7 mouse cellular contexts compared by ENCODE assay signal in genomic region chr5:137746851-137747325, GRCm38 (mm10). TPM values are rescaled to one million over a fixed set of nuclear protein-coding genes. Genes with fewer than 3 reads are reported as not detected.
DNase-seq lines count a peak whose midpoint lies in the region; ATAC-seq lines count a peak whose summit lies in the region.

No protein-coding gene starts in this region.

- peak overlapping the region; percentile 72 for H3K4me3 ChIP-seq in embryonic facial prominence, embryonic 15.5 days (replicated peaks)
- H3K4me3 ChIP-seq in hindbrain, embryonic 15.5 days: peak overlapping the region; percentile 54

- peak; percentile 40 for DNase-seq in ovary, postnatal 36 days (ENCODE audit: low spot score)
- DNase-seq in ovary, postnatal 14 days (ENCODE audit: low spot score): no peak
- DNase-seq in lung, postnatal 10 days: peak; percentile 39
- peak; percentile 71 for DNase-seq in thymus, postnatal 25 days
- no peak for DNase-seq in left cerebral cortex, adult 8-10 months (ENCODE audit: low spot score in 2 of 2)

- peaks cover 19% of the 10 kb centered on the region for H3K36me3 ChIP-seq in embryonic facial prominence, embryonic 15.5 days
- 0 out of 2 replicates have a peak, but pooled peaks cover 3% of the 10 kb centered on the region for H3K36me3 ChIP-seq in hindbrain, embryonic 15.5 days

- WGBS in embryonic facial prominence, embryonic 15.5 days: 1% methylated on average over 16 of the region's 16 CpGs
- WGBS in hindbrain, embryonic 15.5 days: 1% methylated on average over 16 of the region's 16 CpGs

- H3K4me2 ChIP-seq in embryonic facial prominence, embryonic 15.5 days (replicated peaks): peak overlapping the region; percentile 95
- H3K4me2 ChIP-seq in hindbrain, embryonic 15.5 days: peak overlapping the region; percentile 89

- ATAC-seq in embryonic facial prominence, embryonic 15.5 days (ENCODE audit: insufficient number of reproducible peaks, low FRiP score, low TSS enrichment, low read depth): no peak
- no peak for ATAC-seq in hindbrain, embryonic 15.5 days (ENCODE audit: low FRiP score, low read depth)

- H3K27ac ChIP-seq in embryonic facial prominence, embryonic 15.5 days (replicated peaks): peak overlapping the region; percentile 97
- peak overlapping the region; percentile 85 for H3K27ac ChIP-seq in hindbrain, embryonic 15.5 days (replicated peaks)

- H3K4me1 ChIP-seq in embryonic facial prominence, embryonic 15.5 days: peaks cover 37% of the 10 kb centered on the region
- H3K4me1 ChIP-seq in hindbrain, embryonic 15.5 days (replicated peaks): peaks cover 39% of the 10 kb centered on the region

- no peaks in the 10 kb centered on the region for H3K27me3 ChIP-seq in embryonic facial prominence, embryonic 15.5 days
- no peaks in the 10 kb centered on the region for H3K27me3 ChIP-seq in hindbrain, embryonic 15.5 days

- H3K9me3 ChIP-seq in embryonic facial prominence, embryonic 15.5 days (replicated peaks): no peaks in the 10 kb centered on the region
- H3K9me3 ChIP-seq in hindbrain, embryonic 15.5 days: no peaks in the 10 kb centered on the region

- peak overlapping the region; percentile 86 for H3K9ac ChIP-seq in embryonic facial prominence, embryonic 15.5 days
- H3K9ac ChIP-seq in hindbrain, embryonic 15.5 days: peak overlapping the region; percentile 68

RNA-seq across cellular contexts. Expression of gene Tsc22d4, which starts 1.4 kb away (rescaled TPM):
- 167 and 175 TPM in 2 replicates for polyA plus RNA-seq in embryonic facial prominence, embryonic 15.5 days (2015; fragmentation: Nextera tagmentation; extraction: Ambion mirVana)
- 84.5 and 88.6 TPM in 2 replicates for polyA plus RNA-seq in hindbrain, embryonic 15.5 days (2015; fragmentation: Nextera tagmentation; extraction: Ambion mirVana)
- total RNA-seq in left cerebral cortex, adult 8-10 months (2022): 100 to 1,000 TPM; 149 to 216 (median 162) TPM

RNA-seq across cellular contexts. Expression of gene Nyap1, which starts 5.5 kb away (rescaled TPM):
- 4.6 and 4.7 TPM in 2 replicates for polyA plus RNA-seq in embryonic facial prominence, embryonic 15.5 days (2015; fragmentation: Nextera tagmentation; extraction: Ambion mirVana)
- polyA plus RNA-seq in hindbrain, embryonic 15.5 days (2015; fragmentation: Nextera tagmentation; extraction: Ambion mirVana): 44.1 and 48.5 TPM in 2 replicates
- 10 to 100 TPM; 76.3 to 78.9 (median 77.7) TPM for total RNA-seq in left cerebral cortex, adult 8-10 months (2022)

RNA-seq across cellular contexts. Expression of gene Ppp1r35, which starts 31.8 kb away (rescaled TPM):
- polyA plus RNA-seq in embryonic facial prominence, embryonic 15.5 days (2015; fragmentation: Nextera tagmentation; extraction: Ambion mirVana): 34.5 and 39.9 TPM in 2 replicates
- 43.4 and 44.7 TPM in 2 replicates for polyA plus RNA-seq in hindbrain, embryonic 15.5 days (2015; fragmentation: Nextera tagmentation; extraction: Ambion mirVana)
- 10 to 100 TPM; 14.5 to 20.2 (median 15.9) TPM for total RNA-seq in left cerebral cortex, adult 8-10 months (2022)

RNA-seq across cellular contexts. Expression of gene Mepce, which starts 40.6 kb away (rescaled TPM):
- 12.4 and 13.7 TPM in 2 replicates for polyA plus RNA-seq in embryonic facial prominence, embryonic 15.5 days (2015; fragmentation: Nextera tagmentation; extraction: Ambion mirVana)
- polyA plus RNA-seq in hindbrain, embryonic 15.5 days (2015; fragmentation: Nextera tagmentation; extraction: Ambion mirVana): 9.7 and 11.0 TPM in 2 replicates
- total RNA-seq in left cerebral cortex, adult 8-10 months (2022): 10 to 100 TPM; 42.8 to 57.8 (median 45.5) TPM

RNA-seq across cellular contexts. Expression of gene Zcwpw1, which starts 40.7 kb away (rescaled TPM):
- 22.4 and 26.1 TPM in 2 replicates for polyA plus RNA-seq in embryonic facial prominence, embryonic 15.5 days (2015; fragmentation: Nextera tagmentation; extraction: Ambion mirVana)
- 11.9 and 12.8 TPM in 2 replicates for polyA plus RNA-seq in hindbrain, embryonic 15.5 days (2015; fragmentation: Nextera tagmentation; extraction: Ambion mirVana)
- 1 to 10 TPM; 5.9 to 8.7 (median 7.8) TPM for total RNA-seq in left cerebral cortex, adult 8-10 months (2022)

Comparison
In these comparisons a context has a peak if more than half of its experiments do, and no peak if none do; other contexts are left out.
1. DNase-seq: peak in ovary, postnatal 36 days (single experiment), lung, postnatal 10 days (single experiment) and thymus, postnatal 25 days (single experiment); none in ovary, postnatal 14 days (single experiment) and left cerebral cortex, adult 8-10 months (0 of 2).